Mouse (Mus musculus) embryonic fibroblast, embryonic 13.5 days (primary cell): ENCODE data around the gene Emp1.

ENCODE experiments used
- CTCF ChIP-seq: IDR thresholded peaks from 2 replicates; pipeline ENCODE4 v1.5.1; 2011; ENCODE audit warnings: mild to moderate bottlenecking, control low read depth, low read length, moderate library complexity, borderline replicate concordance; ENCODE audit not compliant: insufficient read depth
- POLR2A ChIP-seq: IDR thresholded peaks from 2 replicates; pipeline ENCODE4 v1.6.1; 2011; ENCODE audit warnings: low read depth, mild to moderate bottlenecking, control low read depth, low read length, moderate library complexity

DNA sequence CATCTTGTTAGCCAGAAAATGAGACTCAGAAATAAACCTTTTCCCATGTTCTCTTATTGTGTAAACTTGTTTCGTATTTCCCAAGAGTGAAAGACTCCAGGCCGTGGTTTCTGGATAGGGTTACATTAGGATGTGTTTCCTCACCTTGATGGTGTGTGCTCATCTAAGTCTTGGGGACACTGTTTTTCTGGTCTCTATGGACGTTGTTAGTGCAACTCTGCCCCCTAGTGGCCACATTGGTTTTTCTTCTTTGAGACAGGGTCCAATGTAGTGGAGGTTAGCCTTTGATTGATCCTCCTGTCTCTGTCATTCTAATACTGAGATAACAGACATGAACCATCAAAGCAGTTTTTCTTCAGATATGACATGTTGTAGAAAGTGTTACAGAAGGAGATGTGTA is 38.0 kb downstream of the Emp1 start:
- no peak for TF ChIP-seq CTCF
- TF ChIP-seq POLR2A, result no peak
